Mouse (Mus musculus): ENCODE measurements around the gene Naa20.

Naa20 gene

DNA sequence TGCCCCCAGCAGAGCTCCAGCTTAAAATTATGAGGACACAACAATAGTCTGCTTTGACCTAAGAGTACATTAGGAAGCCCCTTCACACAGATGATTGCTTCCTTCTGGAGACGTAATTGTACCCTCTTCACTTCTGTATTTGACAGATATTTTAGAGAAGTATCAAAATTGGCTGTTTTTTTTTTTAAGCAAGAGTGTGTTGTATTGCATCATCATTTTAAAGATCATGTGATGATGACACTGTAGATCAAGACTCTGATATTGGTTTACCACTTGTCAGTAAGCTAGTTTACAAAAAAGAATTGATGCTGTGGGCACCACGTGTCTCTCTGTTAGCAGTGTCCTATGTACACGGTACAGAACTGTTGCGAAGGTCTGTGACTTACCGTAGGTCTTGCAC lies 50.8 kb downstream of the Naa20 start:
- DNase-seq: no peak

DNA sequence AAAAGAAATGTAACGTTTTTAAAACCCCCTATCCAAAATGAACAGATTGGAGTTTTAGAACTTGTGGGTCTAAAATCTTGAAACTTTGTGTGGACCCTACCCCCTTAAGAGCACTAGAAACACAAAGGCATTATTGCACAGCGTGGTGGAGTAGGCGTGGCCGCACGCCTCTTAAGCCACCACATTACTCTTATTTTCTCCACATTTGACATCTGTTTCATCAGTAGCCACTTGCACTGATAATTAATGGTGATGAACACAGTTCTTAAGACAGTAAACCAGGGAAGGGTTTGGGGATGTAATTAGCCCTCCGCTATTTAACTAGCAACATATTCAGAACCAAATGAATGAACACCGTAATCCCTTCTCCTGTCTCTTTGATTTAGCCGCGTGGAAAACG lies 53.9 kb downstream of the Naa20 start:
- no peak for DNase-seq

DNA sequence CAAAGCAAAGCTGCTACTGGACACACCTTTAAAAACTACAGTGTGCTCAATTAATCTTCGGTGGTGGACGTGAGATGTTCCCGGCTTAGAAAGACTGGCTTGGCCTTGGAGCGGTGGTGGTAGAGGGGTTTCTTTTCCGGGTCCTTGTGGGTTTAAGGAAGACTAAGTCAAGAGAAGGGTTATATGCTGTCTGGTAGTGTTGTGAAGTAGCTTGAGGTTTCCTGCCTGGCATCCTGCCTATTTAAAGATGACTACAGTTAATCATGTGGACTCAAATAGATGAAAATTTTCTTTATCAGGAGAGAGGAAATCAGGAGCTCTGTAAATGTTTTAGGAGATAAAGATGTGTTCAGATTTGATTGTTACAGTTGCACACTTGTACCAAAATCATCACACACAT lies 54.4 kb downstream of the Naa20 start:
- no peak for DNase-seq

DNA sequence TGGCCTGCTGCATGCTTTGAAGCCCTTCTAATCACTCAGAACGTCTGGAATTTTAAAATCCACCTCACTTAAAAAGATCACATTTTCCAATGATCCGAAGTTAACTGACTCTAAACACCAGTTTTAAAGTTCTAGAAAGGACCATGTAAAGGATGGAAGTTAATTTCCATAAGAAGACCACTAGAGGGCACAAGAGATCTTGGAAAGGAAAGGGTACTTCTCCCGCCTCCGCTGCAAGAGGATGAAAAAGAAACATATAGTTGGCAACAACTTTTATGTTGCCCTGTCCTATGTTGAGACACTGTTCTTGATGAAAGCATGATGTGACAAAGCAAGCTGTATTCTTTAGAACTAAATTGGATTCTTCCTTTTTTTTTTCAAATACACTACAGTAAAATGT lies 55.6 kb downstream of the Naa20 start:
- DNase-seq: no peak

DNA sequence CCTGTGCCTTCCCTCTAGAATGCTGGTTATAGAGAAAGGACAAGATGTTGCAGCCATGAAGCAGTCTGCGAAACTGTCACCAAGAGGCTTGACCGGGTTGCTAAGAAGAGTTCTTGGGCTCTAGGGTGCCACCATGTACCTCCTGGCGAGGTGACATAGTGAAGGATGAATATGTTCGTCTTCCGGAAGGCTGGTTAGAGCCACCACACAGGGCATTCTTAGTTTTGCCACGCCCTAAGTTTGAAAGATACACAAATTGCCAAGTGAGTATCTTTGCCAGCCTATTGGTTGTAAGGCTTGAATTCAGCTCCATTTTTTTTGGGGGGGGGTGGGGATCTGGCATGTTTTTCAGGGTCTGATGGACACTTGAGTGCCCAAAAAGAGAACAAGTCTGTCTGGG lies 56.2 kb downstream of the Naa20 start:
- no peak for DNase-seq

DNA sequence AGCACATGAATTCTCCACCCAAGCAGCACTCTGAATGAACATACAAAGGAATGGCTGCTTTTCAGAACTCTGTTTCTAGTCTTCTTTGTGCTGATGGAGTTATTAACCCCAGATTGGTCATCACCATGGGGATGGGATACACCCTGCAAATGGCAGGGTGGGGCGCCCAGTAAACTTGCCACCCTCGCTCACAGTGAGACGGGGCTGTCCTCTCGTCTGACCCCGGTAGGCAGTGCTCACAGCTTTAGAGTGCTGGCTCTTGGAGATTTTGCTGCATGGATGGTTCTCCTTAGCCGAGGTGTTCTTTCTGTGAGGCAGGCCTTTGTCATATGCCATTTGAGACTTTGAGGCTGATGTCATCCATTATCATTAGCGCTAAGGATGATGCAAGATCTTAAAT lies 56.7 kb downstream of the Naa20 start:
- DNase-seq: no peak

DNA sequence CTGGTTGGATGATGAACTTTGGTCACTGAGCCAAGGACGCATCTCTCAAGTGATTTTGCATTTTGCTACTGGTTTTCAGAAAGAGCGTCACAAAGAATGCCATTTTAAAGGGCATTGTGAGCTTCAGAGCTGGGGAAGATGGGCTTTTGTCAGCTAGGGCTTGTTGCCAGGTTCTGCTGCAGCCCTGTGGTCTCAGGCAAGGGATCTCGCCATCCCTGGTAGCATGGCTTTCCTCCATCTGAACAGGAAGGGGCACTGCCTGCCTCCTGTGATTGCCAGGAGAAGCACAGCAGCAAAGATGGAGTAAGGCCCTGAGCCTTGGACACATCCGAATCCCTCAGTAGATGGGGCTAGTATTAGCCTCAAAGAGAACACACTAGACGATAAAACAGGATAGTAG lies 60.0 kb downstream of the Naa20 start:
- DNase-seq: no peak

Measured in right cerebral cortex, adult 18-20 months (tissue).